11 mouse cellular contexts compared by ENCODE assay signal in the genomic region with DNA sequence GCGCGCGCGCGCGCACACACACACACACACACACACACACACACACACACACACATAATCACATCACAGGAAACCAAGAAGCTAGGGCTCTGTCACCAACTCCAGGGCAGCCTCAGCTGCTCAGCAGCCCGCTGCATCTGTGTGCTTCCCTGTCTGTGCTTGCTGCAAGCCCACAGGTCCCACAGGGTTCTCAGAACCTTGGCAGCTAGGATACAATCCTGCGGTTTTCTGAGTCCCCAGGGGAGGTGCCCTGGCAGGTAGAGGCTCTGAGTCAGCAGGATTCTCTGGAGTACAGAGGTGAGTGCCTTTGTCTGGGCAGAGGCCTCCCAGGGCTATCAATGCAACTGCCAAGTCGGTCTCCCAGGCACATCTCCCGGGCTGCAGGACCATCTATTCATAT. TPM values are rescaled to one million over a fixed set of nuclear protein-coding genes. Genes with fewer than 3 reads are reported as not detected.
DNase-seq lines count a peak whose midpoint lies in the region; ATAC-seq and TF ChIP-seq lines count a peak whose summit lies in the region.
"Had no signal": no experiment of that assay in that cellular context is flagged by ENCODE, and none has a peak within 500 bp of the region (broad histone marks: within the 10 kb centered on the region; RNA-seq: fewer than 3 reads in every experiment).

No protein-coding gene starts in this region.

- TF ChIP-seq POLR2A in kidney, adult 2 months (IDR thresholded peaks at IDR 0.05; ENCODE audit: low read depth, low read length): no peak

- no peak for ATAC-seq in kidney, embryonic 14.5 days (ENCODE audit: low FRiP score, low TSS enrichment)
- ATAC-seq in intestine, embryonic 15.5 days: peak; percentile 39; the same call in 1 of the 2 replicates
- ATAC-seq in midbrain, embryonic 13.5 days: peak; percentile 53

- H3K36me3 ChIP-seq in kidney, adult 2 months (ENCODE audit: control insufficient read depth, insufficient read depth, low read length): no peaks in the 10 kb centered on the region
- H3K36me3 ChIP-seq in kidney, embryonic 14.5 days (ENCODE audit: control insufficient read depth, insufficient read depth, low read length): no peaks in the 10 kb centered on the region
- H3K36me3 ChIP-seq in intestine, embryonic 15.5 days: no peaks in the 10 kb centered on the region
- H3K36me3 ChIP-seq in midbrain, embryonic 13.5 days: no peaks in the 10 kb centered on the region

- H3K9ac ChIP-seq in kidney, embryonic 14.5 days (ENCODE audit: low read depth, low read length): no peak overlapping the region
- H3K9ac ChIP-seq in intestine, embryonic 15.5 days: no peak overlapping the region
- H3K9ac ChIP-seq in midbrain, embryonic 13.5 days (replicated peaks): no peak overlapping the region; the same call in 1 of the 2 replicates

- TF ChIP-seq CTCF in kidney, adult 2 months (conservative IDR thresholded peaks at IDR 0.05; ENCODE audit: insufficient read depth, insufficient read length, low read depth, low read length): no peak

- no peaks in the 10 kb centered on the region for H3K27me3 ChIP-seq in kidney, adult 2 months (replicated peaks; ENCODE audit: control insufficient read depth, insufficient read depth, low read length)
- 0 out of 2 replicates have a peak, but pooled peaks cover 2% of the 10 kb centered on the region for H3K27me3 ChIP-seq in kidney, embryonic 14.5 days (ENCODE audit: control insufficient read depth, insufficient read depth, low read length)
- H3K27me3 ChIP-seq in intestine, embryonic 15.5 days (replicated peaks): 0 out of 2 replicates have a peak, but pooled peaks cover 4% of the 10 kb centered on the region
- H3K27me3 ChIP-seq in midbrain, embryonic 13.5 days: peaks cover 11% of the 10 kb centered on the region

- intact Hi-C loops in left cerebral cortex, postnatal 4 days (cut with DNase I): loop anchor here (5.0 kb wide), 1 partner anchor 91 kb away; no protein-coding TSS in a partner anchor

- 47% methylated on average over 10 of the region's 10 CpGs for WGBS in kidney, adult 2 months
- WGBS in kidney, embryonic 14.5 days: 52% methylated on average over 10 of the region's 10 CpGs
- WGBS in intestine, embryonic 15.5 days: 53% methylated on average over 10 of the region's 10 CpGs
- WGBS in midbrain, embryonic 13.5 days: 46% methylated on average over 10 of the region's 10 CpGs

- no peaks in the 10 kb centered on the region for H3K9me3 ChIP-seq in kidney, embryonic 14.5 days (ENCODE audit: control insufficient read depth, low read length)
- no peaks in the 10 kb centered on the region for H3K9me3 ChIP-seq in intestine, embryonic 15.5 days
- no peaks in the 10 kb centered on the region for H3K9me3 ChIP-seq in midbrain, embryonic 13.5 days

- H3K27ac ChIP-seq in kidney, adult 2 months (ENCODE audit: insufficient read depth, low read depth, low read length): no peak overlapping the region
- H3K27ac ChIP-seq in kidney, embryonic 14.5 days (ENCODE audit: low read depth, low read length): no peak overlapping the region
- H3K27ac ChIP-seq in intestine, embryonic 15.5 days: no peak overlapping the region
- H3K27ac ChIP-seq in midbrain, embryonic 13.5 days: peak overlapping the region; percentile 30
- H3K27ac ChIP-seq: macrophage had no signal

- peaks cover 11% of the 10 kb centered on the region for H3K4me1 ChIP-seq in kidney, adult 2 months (ENCODE audit: control insufficient read depth, insufficient read depth, low read length)
- H3K4me1 ChIP-seq in kidney, embryonic 14.5 days (ENCODE audit: control insufficient read depth, insufficient read depth, low read length): no peaks in the 10 kb centered on the region
- 0 out of 2 replicates have a peak, but pooled peaks cover 1% of the 10 kb centered on the region for H3K4me1 ChIP-seq in intestine, embryonic 15.5 days (replicated peaks)
- H3K4me1 ChIP-seq in midbrain, embryonic 13.5 days (replicated peaks): peaks cover 22% of the 10 kb centered on the region

- H3K4me3 ChIP-seq in kidney, adult 2 months (ENCODE audit: insufficient read depth, low read depth, low read length): no peak overlapping the region
- no peak overlapping the region for H3K4me3 ChIP-seq in kidney, embryonic 14.5 days (ENCODE audit: low read length)
- no peak overlapping the region for H3K4me3 ChIP-seq in intestine, embryonic 15.5 days (replicated peaks)
- no peak overlapping the region for H3K4me3 ChIP-seq in midbrain, embryonic 13.5 days (replicated peaks)

- H3K4me2 ChIP-seq in kidney, embryonic 14.5 days (replicated peaks; ENCODE audit: low read depth, low read length): no peak overlapping the region
- H3K4me2 ChIP-seq in intestine, embryonic 15.5 days (replicated peaks): no peak overlapping the region
- H3K4me2 ChIP-seq in midbrain, embryonic 13.5 days (replicated peaks): no peak overlapping the region

- peak; percentile 80 for DNase-seq in kidney, adult 2 months
- DNase-seq in Muller cell, postnatal 12 days (ENCODE audit: inconsistent ontology term): peak; percentile 89
- no peak for DNase-seq in left cerebral cortex, postnatal 4 days
- DNase-seq in embryo, embryonic 10 days (ENCODE audit: low spot score): no peak
- no peak for DNase-seq in natural killer cell, adult 2 months (ENCODE audit: low spot score in 2 of 2)
- DNase-seq: heart, postnatal 36 days; right cerebral cortex, postnatal 14 days had no signal

RNA-seq across cellular contexts. Expression of a gene that starts 7.3 kb away (rescaled TPM):
- 4.7 and 5.5 TPM in 2 replicates for polyA plus RNA-seq in kidney, adult 2 months (2012; rRNA removed)
- polyA plus RNA-seq in kidney, embryonic 14.5 days (2014; fragmentation: Nextera tagmentation; extraction: Ambion mirVana): 0.07 and 0.09 TPM in 2 replicates
- polyA plus RNA-seq in intestine, embryonic 15.5 days (2015; fragmentation: Nextera tagmentation; extraction: Ambion mirVana): 0.50 and 0.62 TPM in 2 replicates
- polyA plus RNA-seq in midbrain, embryonic 13.5 days (2015; fragmentation: Nextera tagmentation; extraction: Ambion mirVana): 1.8 and 2.1 TPM in 2 replicates
- total RNA-seq in left cerebral cortex, postnatal 4 days (2021): 10 to 100 TPM; 20.9 to 25.5 TPM
- polyA plus RNA-seq: macrophage had no signal

Comparison
In these comparisons a context has a peak if more than half of its experiments do, and no peak if none do; other contexts are left out.
1. DNase-seq: peak in kidney, adult 2 months (single experiment) and Muller cell, postnatal 12 days (single experiment); none in left cerebral cortex, postnatal 4 days (single experiment), embryo, embryonic 10 days (single experiment) and natural killer cell, adult 2 months (0 of 2).